Mouse (Mus musculus) adrenal gland, adult 8-10 months (tissue): Measurements from ENCODE around the gene Gm20388. TPM values are rescaled to one million over a fixed set of nuclear protein-coding genes. Genes with fewer than 3 reads are reported as not detected.

ENCODE experiments used
- DNase-seq: peaks from one replicate; pipeline ENCODE4 v3.0.0; 2022
- total RNA-seq, 4 experiments: library from RNA; stranded (reverse); gene quantifications; 2 replicates each; pipeline ENCODE4 v1.2.4; 2022

The Gm20388 gene
- total RNA-seq, 4 experiments from 2014 or later: 1.7 to 16.9 (median 5.8) TPM

DNA sequence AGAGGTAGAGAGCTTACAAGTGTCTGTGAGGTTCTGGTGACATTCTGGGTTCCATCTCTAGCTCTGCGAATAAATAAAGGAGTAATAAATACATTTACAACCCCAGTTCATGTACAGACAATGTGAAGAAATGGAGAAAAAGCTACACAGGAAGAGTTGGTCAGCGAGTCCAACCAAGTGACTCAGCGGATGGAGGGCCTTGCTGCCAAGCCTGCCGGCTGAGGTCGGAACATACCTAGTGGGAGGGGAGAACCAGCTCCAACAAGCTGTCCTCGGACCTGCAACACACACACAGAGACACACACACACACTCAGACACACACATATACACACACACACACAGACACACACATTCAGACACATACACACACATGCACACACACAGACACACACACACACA, 1118.4 kb downstream of the Gm20388 start:
- DNase-seq: no peak

DNA sequence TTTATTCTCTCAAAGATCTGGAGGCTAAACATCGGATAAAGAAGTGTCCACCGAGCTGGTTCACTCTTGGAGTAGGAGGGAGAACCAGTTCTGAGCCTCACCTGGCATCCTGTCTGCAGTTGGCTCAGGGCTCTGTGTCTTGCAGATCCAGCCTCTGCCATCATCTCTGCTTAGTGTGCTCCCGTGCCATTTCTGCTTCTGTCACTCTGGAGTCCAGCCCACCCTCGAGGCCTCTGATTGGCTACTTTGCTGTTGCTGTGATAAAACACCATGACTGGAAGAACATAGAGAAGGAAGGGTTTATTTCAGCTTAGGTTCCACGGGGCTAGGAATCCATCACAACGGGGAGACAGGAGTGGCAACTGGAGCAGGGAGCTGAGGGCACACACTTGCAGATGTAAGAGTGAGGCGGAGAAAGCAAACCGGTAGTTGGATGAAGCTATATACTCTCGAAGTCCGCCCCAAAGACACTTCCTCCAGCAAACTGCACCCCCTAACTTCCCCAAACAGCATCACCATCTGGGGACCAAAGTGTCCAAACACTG, 1119.9 kb downstream of the Gm20388 start:
- DNase-seq: no peak

DNA sequence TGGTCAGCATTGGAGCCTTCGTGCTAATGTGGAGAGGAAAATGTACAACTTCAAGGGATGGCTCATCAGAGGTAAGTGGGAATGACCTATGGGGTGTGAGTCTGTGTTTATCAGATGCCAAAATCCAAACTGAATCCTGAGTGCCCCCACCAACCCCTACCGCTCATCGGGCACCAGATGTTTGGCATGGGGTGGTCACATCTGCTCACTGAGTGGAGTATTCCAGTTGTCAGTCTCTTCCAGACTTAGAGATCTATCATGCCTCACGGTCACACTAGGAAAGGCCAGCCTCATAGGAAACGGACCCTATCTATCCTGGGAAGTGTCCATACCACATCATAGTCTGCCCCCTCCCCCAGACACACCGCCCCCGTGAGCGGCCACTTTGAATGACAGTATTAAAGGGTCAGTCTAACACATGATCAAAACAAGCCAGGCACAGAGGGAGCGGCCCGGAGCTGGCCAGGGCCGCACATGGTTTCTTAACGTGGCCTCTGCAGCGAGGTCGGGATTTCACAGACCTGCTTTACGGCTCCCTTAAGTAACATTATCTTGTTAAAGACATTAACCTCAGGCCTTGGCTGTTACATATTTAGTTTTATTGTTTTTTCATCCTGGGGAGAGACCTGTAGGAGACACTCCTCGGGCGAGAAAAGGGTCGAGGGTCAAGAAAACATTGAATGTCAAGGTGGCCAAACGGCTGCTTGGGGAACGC, 1122.8 kb downstream of the Gm20388 start:
- no peak for DNase-seq

DNA sequence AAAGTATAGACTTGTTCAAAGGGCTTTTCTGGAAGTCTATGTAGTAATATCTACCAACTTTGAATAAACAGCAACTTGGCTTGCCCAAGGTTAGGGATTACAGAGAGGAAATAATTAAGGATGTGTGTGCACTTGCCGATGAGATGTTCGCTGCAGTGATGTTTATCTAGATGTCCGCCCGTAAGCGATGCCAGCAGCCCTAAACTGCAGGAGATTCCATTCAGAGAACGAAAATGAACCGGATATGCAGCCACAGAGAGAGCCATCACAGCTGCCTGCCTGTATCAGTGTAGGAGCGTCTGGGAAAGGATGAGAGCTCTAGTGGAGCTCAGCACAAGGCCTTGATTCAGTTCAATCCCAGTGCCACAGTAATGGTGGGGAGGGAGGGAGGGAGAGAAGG, 1125.0 kb downstream of the Gm20388 start:
- DNase-seq: no peak

DNA sequence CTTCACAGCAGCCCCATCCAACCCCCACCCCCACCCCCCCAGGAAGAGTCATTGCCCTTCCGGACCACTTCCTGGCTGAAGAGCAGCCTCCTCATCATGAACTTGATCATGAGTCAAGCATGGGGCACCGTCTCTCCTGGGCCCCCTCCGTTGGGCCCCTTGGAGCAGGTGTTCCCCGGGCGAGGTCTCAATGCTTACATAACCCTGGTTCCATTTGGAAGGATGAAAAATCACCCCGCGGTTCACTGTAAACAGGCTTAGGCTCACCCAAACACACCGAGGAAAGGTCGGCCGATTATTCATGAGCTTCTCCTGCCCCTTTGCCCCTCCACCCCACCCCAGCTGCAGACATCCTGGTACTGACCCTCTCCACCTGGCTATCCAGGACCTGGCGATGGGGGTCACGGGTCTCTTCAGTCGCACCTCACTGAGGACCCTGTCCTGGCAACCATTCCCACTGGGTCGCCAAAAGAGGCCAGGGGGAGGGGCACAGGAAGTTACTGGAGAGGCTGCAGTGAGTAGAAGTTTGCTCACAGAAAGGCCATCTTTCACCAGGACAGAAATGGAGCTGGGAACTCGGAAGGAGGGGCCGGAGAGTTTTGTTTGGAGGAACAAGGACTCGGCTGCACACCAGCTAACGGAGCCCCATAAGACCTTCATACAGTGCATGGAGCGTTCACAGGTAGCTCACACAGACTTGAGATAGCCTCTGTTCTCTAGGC, 1133.2 kb downstream of the Gm20388 start:
- no peak for DNase-seq

DNA sequence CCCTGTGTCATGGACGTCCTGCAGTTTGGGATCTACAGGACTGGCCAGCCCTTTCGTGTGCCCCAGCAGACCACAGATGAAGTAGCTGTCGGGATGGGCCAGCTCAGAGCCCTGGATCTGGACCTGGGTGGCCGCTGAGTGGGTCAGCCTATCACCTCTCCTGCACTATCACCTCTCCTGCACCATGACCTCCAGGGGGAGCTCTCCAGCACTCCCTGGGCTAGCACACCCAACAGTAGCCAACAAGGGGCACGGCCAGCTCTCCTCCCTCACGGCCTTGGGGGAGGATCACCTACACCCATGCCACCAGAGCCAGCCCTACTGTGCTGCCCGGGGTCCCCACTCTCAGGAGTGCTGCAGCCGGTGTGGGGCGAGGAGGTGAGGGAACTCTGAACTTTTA, 1136.8 kb downstream of the Gm20388 start:
- no peak for DNase-seq

DNA sequence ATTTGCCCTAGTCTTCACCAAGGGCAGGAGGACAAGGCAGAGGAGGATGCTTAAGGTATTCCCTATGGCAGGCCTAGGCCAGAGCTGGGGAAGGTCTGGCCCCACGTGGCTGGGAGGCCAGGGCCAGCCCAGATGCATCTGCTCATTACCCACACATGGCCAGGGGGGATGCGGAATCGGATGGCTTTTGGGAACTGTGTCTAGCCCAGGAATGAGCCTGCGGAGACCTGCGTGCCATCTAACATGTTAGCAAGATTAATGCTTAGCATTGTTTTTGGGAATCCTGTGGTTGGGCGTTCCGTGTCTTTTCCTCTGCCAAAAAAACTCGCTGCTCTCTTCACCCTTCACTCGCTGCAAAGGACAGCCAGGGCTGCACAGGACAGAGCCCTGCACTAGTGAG, 1147.4 kb downstream of the Gm20388 start:
- no peak for DNase-seq

DNA sequence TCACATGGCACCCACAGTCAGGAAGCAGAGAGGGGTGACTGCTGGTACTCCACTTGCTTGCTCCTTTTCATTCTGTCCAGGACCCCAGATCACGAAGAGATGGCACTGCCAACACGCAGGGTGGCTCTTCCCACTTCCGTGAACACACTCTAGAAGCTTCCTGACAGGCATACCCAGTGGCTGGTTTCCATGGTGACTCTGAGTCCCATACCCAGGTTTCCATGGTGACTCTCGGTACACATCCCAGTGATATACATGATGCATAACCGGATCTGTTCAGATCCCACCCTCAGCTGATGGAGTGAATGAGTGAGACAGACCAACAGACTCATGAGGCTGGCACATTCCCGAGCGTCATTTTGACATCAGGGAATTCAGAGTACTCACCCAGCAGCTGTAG, 1148.5 kb downstream of the Gm20388 start:
- DNase-seq: no peak

DNA sequence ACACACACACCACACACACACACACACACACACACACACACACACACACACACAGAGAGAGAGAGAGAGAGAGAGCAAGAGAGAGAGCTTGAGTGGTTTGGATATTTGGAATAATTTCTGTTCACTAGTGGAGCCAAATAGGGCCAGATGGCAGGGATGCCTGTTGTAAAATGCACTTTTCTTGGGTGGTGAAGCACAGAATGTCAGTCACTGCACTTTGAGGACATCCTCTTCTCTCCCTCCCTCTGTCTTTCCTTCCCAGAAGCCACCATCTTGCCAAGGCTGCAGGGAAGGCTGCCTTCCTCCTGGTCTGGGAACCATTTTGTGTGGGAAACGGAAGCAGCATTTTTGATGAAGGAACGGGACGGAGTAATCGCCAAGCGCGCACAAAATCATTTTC, 1151.9 kb downstream of the Gm20388 start:
- no peak for DNase-seq

DNA sequence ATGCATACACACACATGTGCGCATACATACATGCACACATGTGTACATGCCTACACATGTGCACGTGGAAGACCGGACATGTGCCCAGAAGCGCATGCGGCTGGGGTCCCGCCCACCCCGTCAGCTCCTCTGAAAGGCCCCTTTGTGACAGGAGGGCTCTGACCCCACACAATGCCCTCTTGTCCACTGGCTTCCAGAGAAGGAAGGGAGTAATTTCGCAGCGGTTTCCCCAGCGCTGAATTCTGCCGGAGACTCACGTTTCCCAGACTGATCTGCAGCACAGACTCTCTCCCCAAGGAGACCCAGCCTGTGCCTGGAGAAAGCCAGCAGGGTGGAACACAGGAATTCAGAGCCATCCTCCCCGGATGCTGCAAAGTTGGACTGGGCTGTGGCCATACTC, 1153.0 kb downstream of the Gm20388 start:
- no peak for DNase-seq

DNA sequence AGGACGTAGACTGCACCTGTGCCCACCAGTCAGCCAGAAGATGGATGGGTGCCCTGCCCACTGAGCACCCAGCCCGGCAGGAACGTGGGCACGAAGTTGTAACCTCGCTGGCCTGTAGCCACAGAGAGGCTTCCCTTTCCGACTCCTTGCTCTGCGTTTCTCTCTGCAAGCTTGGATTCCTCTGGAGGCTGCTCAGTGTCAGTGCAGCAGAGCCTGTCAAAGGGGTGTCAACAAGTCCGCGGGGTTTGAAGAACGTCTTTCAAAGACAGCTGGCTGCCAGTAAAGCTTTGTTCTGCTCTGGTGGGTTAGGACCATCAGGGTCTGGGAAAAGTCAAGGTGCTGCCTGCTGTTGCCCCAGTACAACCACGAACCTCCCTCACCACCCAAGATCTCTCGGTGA, 1160.8 kb downstream of the Gm20388 start:
- no peak for DNase-seq

DNA sequence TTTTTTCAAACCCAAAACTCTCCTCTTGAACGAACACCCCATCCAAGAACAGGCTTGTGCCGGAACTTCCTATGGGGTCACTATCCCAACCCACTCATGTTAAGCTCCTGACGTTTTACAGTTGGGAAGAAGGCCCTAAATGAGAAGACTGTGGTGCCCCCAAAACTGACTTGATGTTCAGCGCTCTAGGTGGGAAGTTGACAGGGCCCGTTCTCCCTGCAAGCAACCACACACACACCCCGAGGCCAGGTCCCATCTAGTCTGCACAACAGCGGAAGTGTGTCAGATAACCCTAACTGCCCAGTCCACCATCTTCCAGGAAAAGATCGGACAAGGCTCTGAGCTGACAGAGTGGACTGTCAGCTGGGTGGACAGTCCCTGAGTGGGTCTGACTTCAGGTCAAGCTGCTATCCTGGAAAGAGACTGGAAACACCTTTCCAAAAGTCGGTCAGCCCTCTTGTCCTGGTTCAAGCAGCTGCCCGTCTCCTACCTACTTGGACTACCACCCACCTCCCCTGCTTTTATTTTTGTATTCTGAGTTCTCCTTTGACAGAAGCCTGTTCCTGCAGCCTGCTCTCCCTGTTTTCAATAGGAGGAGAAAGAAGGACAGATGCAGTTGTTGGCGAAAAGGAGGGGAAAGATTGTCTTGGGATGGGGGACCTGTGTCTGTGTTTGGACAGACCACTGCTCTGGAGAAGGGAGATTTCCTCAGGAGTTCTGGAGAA, 1161.9 kb downstream of the Gm20388 start:
- DNase-seq: no peak

DNA sequence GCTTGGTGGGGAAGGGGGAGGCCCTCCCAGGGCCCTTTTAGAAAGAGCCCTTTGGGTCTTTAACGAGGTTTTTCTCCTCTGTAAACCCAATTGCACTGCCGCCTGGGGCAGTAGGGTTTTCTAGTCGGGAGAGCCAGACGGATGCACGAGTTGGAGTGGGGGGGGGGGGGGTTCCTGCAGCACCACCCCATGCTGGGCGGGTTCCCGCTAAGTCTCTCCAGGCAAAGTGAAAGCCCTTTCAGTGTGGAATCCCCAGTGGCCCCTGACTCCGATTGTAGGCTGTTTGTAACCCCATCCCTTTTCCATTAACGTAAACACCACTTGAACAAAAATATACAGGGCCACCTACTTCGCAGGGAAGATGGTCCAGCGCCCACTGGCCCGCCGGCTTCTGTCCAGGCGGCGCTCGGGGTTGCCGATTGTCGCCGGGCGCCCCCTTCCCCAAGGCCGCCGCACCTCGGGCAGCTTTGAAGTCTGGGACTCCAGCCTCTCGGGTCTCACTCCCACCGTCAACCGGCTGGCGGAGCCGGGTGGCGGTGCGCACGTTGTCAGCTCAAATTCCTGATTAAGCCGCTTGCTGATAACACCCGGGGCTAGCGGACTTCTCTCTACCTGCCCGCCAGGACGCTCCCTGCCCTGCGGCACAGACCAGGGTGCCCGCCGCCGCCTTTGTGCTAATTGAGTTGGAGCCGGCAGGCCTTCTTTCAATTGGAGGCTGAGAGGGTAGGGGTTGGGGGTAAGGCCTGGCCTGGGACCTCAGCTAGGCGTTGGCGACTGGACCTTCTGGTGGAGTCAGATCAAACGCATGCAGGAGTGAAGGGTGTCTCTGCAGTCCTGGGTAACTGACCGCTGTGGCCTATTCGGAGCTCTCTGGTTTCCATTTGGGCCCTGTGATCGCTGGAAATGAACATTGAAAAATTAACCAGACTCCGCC, 1162.8 kb downstream of the Gm20388 start:
- DNase-seq: no peak

DNA sequence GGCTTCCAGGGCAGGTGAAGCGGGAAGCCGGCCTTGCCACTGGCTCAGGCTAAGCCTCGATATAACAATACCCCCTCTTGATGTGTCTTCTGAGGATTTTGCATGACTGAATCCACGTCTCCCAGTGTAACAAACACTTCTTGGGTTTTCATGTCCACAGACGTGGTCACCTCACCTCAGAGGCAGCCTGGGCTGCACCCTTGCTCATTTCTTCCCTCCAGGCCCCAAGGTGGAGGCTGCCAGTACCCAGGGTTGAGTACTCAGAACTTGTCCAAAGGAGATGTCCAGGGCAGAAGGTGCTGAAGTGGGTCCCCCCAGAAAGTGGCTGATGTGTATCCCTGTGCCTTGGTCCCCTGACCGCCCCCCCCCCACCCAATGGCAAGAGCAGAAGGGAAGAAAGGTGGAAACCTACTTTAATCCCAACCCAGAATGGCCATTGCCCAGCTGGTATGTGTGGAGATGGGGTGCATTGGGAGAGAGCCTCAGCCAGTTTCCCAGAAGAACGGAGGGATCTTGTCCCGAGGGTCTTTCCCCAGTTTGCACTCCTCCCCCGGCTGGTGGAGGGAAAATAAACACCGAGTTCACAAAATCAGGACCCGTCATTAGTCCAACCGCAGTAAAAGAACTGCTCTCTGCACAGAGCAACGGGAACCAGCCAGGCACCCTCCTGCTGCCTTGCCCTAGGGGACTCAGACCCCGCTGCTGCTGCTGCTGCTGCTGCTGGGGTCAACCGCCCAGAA, 1163.6 kb downstream of the Gm20388 start:
- no peak for DNase-seq

DNA sequence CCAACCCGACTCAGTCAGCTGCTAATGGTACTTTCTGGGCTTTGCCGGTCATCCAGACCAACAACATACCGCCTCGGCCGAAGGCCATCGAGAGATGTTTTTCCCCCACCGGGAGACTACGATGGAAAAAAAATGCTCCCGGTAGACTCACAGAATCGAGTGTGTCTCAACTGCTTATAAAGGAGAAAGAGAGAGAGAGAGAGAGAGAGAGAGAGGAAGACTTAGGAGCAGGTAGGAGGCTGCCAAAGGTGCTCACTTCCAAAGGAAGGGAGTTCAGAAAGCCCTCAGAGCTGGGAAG, 1164.2 kb downstream of the Gm20388 start:
- no peak for DNase-seq

DNA sequence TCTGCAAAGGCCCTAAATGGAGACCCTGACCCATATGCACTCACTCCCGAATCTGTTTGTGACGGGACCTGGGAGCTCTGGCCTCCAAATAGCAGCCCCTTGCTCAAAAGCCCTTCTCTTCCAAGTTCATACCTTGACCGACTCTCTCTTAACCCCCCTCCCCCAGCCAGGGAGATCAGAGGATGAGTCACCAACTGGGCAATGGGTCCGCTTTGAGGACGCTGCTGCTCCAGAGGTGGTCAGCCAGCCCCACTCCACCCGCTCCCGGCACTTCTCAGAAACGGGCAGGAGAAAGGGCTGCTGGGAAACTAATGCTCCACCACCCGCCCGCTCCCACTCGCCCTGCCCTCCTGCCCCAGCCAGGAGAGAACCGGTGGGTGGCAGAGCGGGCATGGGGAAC, 1165.3 kb downstream of the Gm20388 start:
- no peak for DNase-seq

DNA sequence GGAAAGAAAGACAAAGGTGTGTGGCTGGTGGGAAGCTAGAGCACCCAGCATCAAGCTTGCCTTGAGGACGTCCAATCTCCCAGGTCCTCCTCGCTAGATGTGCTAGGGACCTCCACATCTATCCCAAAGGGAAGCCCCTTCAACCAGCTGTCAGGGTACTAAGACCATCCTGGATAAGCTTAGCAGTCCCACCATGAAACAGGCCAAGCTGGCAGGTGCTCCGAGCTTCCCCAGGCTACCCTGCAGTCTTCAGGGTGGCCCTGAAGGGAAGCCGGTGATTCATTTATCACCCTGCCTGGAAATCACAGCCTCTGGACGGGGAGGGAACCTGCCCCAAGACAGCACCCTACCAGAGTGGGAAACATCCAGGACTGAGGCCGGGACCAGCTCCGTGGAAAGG, 1165.9 kb downstream of the Gm20388 start:
- no peak for DNase-seq

DNA sequence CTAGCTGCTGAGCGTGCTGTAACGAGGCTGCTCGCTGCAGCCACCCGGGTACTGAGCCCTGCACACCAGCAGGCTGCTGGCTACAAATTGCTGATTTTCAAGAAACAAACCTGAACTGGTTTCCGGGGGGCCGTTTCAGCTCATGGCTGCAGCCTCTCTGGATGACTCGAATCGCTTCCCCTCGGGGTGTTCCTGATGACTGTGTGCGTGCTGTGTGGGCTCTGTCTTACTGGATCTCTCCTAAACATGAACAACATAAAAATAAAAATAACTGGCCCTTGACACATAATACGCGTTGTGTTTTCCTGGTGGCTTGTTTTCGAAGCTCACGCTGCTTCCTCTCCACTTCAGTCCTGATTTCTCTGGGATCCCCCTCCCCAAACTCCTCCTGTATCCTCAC, 1168.1 kb downstream of the Gm20388 start:
- no peak for DNase-seq

DNA sequence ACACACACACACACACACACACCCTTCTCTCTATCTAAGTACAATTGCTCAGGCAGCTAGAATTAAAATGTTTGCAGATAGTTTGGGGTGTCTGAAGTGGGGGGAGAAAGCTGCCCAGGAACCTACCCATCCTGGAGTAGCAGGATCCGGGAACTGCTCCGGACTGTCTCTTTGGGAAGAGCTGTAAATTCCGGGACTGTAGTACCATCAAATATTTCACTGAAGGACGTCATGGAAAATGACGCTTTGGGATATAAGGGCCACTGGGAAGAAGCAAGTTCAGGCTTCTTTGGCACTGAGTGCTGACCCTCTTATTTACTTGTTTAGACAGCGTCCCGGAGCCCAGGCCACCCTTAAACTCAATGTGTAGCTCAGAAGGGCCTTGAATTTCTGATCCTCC, 1168.6 kb downstream of the Gm20388 start:
- DNase-seq: no peak

DNA sequence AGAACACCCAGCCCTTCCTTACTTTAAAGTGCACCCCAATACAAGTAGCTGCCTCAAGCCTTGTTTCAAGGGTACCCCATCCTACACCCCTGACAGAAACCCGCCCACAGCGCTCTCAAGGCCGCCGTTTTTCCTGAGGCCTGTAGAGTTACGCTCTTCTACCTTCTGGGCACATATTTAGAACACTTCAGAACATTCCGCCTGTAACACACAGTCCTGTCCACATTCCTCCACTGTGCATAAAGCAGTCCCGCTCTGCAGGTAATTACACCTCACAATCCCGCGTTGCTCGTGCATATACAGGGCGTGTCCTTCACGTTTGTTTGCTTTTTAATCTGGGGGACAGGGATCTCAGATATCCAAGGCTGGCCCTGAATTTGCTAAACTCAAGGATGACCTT, 1169.3 kb downstream of the Gm20388 start:
- no peak for DNase-seq

DNA sequence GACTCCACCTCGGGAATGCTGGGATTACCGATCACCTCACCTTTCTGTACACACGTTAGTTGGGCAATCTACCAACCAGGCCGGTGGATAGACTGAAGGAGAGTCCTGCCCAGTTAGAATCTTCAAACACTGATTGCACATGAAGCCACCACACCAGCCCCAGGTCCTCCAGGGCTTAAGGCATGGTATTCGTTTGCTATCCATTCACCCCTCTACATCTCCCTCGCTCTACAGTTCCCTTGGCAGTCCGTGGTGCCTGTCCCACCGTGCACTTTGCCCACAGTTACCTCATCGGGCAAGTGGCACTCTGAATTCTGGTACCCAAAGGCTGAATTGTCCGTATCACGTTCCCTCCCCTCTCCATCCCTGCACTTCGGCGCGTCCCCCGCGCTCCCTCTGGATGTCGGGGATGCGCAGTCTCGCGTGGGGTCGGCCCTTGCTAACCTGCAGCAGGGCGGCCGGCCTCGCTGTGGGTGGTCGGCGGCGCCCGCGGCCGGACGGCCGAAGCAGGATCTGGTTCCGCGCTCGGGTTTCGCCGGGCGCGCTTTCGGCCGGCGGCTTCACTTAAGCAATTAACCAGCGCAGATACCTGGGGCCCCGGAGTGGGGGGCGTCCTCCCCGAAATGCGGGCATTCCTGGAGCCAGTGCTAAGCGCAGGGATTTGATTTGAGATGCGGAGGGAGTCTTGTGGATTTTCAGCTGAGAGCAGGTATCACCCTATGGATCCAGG, 1169.9 kb downstream of the Gm20388 start:
- no peak for DNase-seq
